Mouse (Mus musculus): ENCODE data around the gene 4430402I18Rik.

DNA sequence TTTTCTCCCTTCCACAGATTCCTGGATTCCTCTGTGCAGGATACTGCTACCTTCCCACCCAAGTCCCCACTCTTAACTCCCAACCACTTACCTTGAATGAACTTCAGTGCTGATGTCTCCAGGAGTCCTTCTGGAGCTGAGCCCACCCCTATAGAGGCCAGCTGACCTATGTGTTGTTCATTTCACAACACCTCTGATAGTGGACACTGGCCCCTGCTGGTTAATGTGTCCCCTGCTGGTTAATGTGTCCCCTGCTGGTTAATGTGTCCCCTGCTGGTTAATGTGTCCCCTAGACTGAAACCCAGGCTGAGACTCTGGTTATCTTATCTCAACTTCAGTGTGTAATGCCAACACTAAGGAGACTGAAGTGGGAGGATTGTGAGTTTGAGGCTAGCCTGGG lies 38.6 kb downstream of the 4430402I18Rik start:
- TF ChIP-seq CTCF (IDR thresholded peaks at IDR 0.05; ENCODE audit: borderline replicate concordance, extremely low read depth, insufficient read depth, insufficient read length) (no peak), POLR2A (IDR thresholded peaks at IDR 0.05; ENCODE audit: borderline replicate concordance, extremely low read depth, insufficient read depth, insufficient read length, poor library complexity, severe bottlenecking) (no peak)

Data from brain, embryonic 14.5 days (tissue).